Mouse (Mus musculus): ENCODE measurements at regions not wholly inside any gene's neighbourhood (a gene's known extent, or its start where the extent isn't known, plus 50 kb on each side); places are given as distances from the start of the nearest gene placed in this dataset.

DNA sequence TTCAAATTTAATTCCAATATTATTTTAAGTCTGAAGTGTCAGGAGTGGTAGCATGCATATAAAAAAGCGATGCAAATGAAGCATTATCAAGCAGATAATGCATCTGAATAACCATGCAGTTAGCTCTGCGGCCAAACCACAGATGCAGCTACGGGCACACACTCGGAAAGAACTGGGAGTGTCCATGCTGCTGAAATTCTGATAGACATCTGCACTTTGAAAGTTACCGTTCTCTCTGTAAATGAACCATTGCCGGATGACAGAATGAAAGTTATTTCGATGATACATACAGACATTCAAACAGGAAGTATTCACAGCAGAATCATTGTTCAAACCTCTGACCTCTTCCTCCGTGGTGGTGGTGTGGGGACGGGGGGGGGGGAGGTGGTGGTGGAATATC is 271.6 kb downstream of the Rpl36a-ps1 start:
- no peak for DNase-seq

- DNase-seq = no peak
These were observed 273.1 kb downstream of the Rpl36a-ps1 start for GRCm38 (mm10) chr14:98721033-98721432.

DNA sequence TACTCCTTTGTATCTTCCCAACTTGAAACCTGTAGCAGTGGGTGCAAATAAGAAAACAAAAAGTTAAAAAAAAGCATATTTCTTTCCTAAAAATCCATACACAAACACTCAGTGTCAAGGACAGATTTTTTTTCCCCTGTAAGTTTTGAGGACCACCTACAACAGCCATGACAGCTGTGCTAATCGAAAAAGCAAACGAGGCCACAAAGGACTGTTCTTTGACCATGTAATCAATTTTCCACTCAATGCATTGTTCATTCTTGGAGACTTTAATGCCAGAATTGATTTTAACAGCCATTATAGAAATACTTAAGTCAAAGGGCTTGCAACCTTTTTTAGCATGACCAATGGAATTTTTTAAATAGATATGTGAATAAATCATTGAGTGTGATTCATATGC is 286.1 kb downstream of the Rpl36a-ps1 start:
- DNase-seq = no peak

DNA sequence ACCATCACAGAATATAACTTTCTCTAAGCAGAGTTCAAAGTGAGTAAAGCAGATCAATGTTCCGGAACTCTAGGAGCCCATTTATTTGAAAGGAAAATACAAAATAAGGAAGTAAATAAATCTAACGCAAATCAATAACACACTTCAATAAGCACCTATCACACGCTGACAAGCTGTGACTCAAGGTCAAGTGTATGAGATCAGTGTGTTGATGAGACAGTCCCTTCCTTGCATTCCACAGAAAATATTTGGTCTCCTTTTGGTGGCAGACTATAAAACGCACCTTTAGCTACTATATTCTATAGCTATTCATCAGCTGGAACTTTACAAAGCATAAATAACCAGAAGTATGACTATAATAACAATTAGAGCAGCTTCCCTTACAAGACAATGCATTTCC is 286.5 kb downstream of the Rpl36a-ps1 start:
- DNase-seq = no peak

GRCm38 (mm10) chr14:98703289-98703688 is 290.8 kb downstream of the Rpl36a-ps1 start:
- no peak for DNase-seq

DNA sequence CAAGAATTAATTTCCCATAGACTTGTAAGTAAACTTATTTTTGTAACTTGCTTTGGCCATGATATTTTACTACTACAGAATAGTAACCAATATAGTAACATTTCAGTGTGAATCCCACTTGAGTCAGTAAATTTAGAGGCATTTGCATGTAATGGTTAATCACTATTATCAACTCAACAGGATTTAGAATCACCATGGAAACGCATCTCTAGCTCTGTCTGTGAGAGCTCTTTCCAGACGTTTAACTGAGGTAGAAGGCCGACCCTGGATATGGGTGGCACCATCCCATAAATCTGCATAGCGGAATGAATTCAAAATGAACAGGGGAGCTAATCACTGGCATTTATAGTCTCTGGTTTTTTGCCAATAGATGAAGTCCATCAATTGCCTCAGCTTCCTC is 337.6 kb downstream of the Rpl36a-ps1 start:
- no peak for DNase-seq

GRCm38 (mm10) chr14:98654191-98654809 is 339.8 kb downstream of the Rpl36a-ps1 start:
- no peak for DNase-seq

- DNase-seq = no peak
These were observed 342.9 kb downstream of the Rpl36a-ps1 start for GRCm38 (mm10) chr14:98651221-98651620.

DNA sequence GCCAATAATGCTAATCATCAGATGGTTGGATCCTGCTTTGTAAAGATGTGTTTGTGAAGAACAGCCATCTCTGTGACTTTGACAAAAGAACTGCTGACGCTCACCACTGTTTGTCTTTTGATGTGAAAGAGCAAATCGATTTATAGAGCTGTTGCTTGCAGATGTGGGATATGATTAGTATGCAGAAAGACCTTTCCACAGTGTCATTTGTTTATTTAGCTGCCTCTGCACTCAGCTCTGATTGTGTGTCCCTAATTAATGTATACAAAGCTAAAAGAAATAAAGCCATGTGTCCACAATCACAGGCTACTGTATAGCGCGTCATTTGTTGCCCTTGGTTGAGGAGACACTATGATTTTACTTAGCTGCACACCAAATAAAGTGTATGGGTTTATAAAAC is 343.6 kb downstream of the Rpl36a-ps1 start:
- DNase-seq = no peak

- DNase-seq = no peak
These were observed 346.5 kb downstream of the Rpl36a-ps1 start for GRCm38 (mm10) chr14:98647614-98648013.

DNA sequence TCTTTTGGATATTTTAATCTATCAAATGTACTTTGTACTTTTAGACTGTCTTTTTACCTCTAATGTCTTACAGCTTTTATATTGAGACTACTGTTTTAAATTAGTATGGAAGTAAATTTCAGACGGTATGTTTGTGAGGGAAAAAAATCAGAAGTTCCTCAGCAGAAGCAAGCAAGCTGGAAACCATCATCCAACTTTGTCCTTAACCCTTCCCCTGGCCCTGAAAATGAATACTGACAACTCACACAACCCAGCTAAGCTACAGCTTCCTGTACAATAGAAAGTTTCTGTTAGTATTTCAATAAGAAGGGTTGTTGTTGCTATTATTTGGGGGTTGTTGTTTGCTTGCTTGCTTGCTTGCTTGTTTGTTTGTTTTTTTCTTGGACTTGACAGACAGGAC is 350.4 kb downstream of the Rpl36a-ps1 start:
- DNase-seq = no peak

GRCm38 (mm10) chr14:98642661-98643331 is 351.3 kb downstream of the Rpl36a-ps1 start:
- DNase-seq = no peak

DNA sequence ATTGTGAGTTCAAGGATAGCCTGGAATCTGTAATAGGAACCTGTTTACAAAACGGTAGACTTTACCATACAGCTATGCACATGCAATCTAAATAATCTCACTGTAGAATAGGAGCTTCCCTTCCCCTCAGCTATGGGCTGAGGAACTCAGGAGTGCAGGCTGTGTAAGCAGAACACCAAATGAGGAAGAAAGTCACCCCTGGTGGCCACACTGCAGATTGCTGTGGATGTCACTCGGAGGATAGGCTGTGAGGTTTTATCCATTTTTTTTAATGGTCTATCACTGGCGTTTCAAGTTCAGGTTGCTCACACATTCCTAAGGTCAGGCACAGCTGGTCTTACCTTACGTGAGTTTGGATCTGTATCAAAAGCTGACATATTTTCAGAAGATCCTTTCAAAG is 365.1 kb downstream of the Rpl36a-ps1 start:
- DNase-seq = no peak

GRCm38 (mm10) chr14:98626476-98626875 is 367.6 kb downstream of the Rpl36a-ps1 start:
- no peak for DNase-seq

- no peak for DNase-seq
These were observed 368.3 kb downstream of the Rpl36a-ps1 start for GRCm38 (mm10) chr14:98625867-98626266.

DNA sequence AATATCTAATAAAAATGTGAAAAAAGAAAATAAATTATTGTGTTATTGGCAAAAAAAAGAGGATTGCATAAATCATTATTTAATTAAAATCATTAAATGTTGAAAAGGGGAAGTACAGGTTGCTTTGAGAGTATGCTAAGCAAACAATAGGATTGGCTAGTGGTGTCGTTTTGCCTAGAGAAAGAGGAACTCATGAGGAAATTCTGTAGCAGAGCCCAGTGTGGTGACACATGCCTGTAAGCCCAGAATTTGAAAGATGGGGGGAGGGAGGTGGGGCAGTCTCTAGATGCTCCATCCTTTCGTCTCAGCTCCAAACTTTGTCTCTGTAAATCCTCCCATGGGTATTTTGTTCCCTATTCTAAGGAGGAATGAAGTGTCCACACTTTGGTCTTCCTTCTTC is 388.3 kb downstream of the Rpl36a-ps1 start:
- no peak for DNase-seq

DNA sequence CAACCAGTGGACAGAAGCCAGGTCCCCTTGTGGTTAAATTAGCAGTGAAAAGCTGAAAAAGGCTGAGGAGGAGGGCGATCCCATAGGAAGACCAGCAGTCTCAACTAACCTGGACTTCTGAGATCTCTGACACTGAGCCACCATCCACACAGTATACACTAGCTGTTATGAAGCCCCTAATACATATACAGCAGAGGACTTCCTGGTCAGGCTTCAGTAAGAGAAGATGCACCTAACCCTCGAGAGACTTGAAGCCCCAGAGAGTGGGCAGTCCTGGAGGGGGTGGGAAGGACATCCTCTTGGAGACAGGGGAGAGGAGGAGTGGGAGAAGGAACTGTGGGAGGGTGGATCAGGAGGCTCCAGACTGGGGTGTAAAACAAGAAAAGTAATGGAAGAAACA is 397.9 kb downstream of the Rpl36a-ps1 start:
- DNase-seq = no peak

GRCm38 (mm10) chr14:98589846-98590245 is 404.3 kb downstream of the Rpl36a-ps1 start:
- DNase-seq = no peak

DNA sequence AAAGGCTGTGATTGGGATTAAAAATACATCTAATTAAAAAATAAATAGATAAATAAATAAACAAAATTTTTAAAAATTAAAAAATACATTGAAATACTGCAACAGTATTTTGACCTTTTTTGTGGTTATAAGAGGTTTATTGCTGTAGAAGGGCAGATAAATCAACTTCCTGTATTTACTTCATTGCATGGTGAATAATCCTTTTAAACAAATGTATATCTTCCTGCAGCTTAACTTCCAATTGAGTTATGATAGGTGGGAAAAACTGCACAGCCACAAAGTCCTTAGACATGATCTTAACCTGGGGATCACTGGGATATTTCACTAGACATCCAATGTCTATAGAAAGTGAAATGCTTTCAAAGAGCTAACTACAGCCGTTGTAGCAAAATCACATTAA is 402.1 kb upstream of the Dach1 start:
- no peak for DNase-seq

DNA sequence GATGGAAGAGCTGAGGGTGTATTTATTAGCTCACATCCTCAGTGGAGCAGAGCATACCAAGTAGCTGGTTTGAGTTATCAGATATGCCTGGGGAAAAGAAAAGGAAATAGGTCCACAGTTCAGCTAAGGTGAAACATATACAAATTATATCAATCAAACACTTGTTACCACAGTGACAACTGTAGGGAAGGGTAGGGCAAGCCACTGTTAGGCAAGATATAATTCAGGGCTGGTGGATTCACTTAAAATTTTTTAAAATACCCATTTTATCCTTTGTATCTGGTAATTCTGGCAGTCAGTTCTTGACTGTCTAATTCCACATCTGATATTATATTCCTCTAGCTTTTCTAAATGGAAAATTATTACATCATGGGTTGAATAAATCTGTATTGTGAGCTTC is 392.4 kb upstream of the Dach1 start:
- no peak for DNase-seq

- no peak for DNase-seq
These were observed 370.2 kb upstream of the Dach1 start for GRCm38 (mm10) chr14:98539792-98540191.

- DNase-seq = no peak
These were observed 368.7 kb upstream of the Dach1 start for GRCm38 (mm10) chr14:98538267-98538666.

- DNase-seq = no peak
These were observed 364.0 kb upstream of the Dach1 start for GRCm38 (mm10) chr14:98533600-98533999.

DNA sequence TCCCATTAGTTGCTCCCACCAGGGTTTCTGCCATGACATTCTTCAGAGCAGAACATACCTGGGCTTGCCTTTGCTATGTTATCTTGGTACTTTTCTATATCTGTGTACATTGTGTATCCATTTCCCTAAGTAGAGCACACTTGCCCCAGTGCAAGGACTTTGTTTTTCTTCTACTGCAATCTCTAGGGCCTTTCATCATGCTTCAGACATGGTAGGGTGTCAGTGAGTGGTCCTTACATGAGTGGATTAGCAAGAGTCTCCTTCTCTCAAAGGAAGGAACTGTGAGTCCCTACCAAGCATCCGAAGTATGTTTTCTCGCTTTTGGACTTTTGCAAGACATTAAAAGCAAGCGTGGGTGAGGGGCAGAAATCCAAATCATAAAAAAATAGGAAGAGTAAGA is 351.4 kb upstream of the Dach1 start:
- DNase-seq = no peak

- DNase-seq = no peak
These were observed 335.8 kb upstream of the Dach1 start for GRCm38 (mm10) chr14:98505321-98505720.
